Mouse (Mus musculus) MEL (cell line): ENCODE measurements around the gene Tmbim7.

Source experiments
- CTCF ChIP-seq, 3 experiments: IDR thresholded peaks in 2 of 3; conservative IDR thresholded peaks in 1 of 3; 2 replicates each; pipeline ENCODE4 v1.5.1; 2011 to 2012; ENCODE audit warnings: low read length in 3 of 3, low read depth in 2 of 3, mild to moderate bottlenecking in 2 of 3, improper control_type of control experiment in 1 of 3, inconsistent platforms in 1 of 3, mixed read lengths in 1 of 3, moderate library complexity in 1 of 3; ENCODE audit not compliant: control insufficient read depth in 1 of 3, insufficient read depth in 1 of 3, poor library complexity in 1 of 3, severe bottlenecking in 1 of 3
- EP300 ChIP-seq, 2 experiments: IDR thresholded peaks; 2 replicates each; pipeline ENCODE4 v1.6.1; 2011; ENCODE audit warnings: improper control_type of control experiment in 2 of 2, low read length in 2 of 2, low read depth in 1 of 2, mild to moderate bottlenecking in 1 of 2
- RAD21 ChIP-seq: IDR thresholded peaks from 2 replicates; pipeline ENCODE4 v1.6.1; 2011; ENCODE audit warnings: mild to moderate bottlenecking, low read depth, low read length, improper control_type of control experiment
- TCF12 ChIP-seq: IDR thresholded peaks from 2 replicates; pipeline ENCODE4 v1.6.1; 2014; ENCODE audit warnings: low read depth, mild to moderate bottlenecking, inconsistent platforms, low read length, improper control_type of control experiment, moderate library complexity

- TF ChIP-seq EP300 (IDR thresholded peaks at IDR 0.05; ENCODE audit: low read depth in 1 of 2, low read length in 2 of 2) = no peak
- TF ChIP-seq TCF12 = no peak
- no peak for TF ChIP-seq RAD21
- TF ChIP-seq CTCF (IDR thresholded peaks at IDR 0.05 in 2 of 3, conservative IDR thresholded peaks at IDR 0.05 in 1 of 3; ENCODE audit: control insufficient read depth in 1 of 3, insufficient read depth in 1 of 3, low read depth in 2 of 3, low read length in 3 of 3, poor library complexity in 1 of 3, severe bottlenecking in 1 of 3) = no peak
Measured at GRCm38 (mm10) chr5:3725491-3725890, 74.5 kb downstream of the Tmbim7 start.
